ENCODE assay signal across 16 mouse cellular contexts in the genomic region with DNA sequence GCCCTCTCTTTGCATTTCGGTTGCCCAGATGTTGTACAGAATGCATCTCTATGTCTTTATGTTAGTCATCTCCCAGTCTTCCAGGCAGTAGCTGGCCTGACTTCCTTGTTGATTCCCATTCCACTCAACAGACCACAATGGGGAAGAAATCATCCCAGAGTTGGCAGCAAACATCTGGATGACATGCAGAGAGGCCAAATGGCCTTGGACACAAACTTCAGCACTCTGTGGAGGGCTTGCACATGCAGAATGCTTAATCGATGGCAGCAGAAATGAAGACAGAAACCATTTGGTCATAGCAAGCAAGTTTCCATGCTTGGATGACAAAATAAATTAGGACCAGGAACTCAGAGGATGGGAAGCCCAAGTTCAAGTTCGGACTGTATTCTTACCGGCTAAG.
"Had no signal": no experiment of that assay in that cellular context is flagged by ENCODE, and none has a peak within 500 bp of the region (broad histone marks: within the 10 kb centered on the region; RNA-seq: fewer than 3 reads in every experiment).

No protein-coding gene starts in this region.

- DNase-seq: liver, postnatal 0 days; lung, adult 2 months; lung, postnatal 14 days; lung, postnatal 36 days; retina, postnatal 1 day; right cerebral cortex, postnatal 14 days; spleen, adult 18-20 months; thymus, adult 18-20 months; thymus, postnatal 14 days; thymus, postnatal 4 days had no signal

- H3K27ac ChIP-seq: liver, embryonic 15.5 days; lung, embryonic 15.5 days; macrophage; midbrain, embryonic 13.5 days; midbrain, embryonic 15.5 days; neural tube, embryonic 12.5 days had no signal

- H3K4me1 ChIP-seq: liver, embryonic 15.5 days; midbrain, embryonic 13.5 days; midbrain, embryonic 15.5 days; neural tube, embryonic 12.5 days had no signal

- H3K4me3 ChIP-seq: liver, embryonic 15.5 days; lung, embryonic 15.5 days; midbrain, embryonic 13.5 days; midbrain, embryonic 15.5 days; neural tube, embryonic 12.5 days had no signal
